Mouse (Mus musculus) liver, embryonic 14.5 days (tissue): ENCODE measurements around the gene Hepacam.

ENCODE experiments used
- CTCF ChIP-seq: IDR thresholded peaks from 2 replicates; pipeline ENCODE4 v1.5.1; 2016; ENCODE audit warnings: antibody characterized with exemption, low read depth, control low read depth
- EP300 ChIP-seq: IDR thresholded peaks from 2 replicates; pipeline ENCODE4 v1.6.1; 2016; ENCODE audit warnings: antibody characterized with exemption, low read depth

- TF ChIP-seq EP300: no peak
- TF ChIP-seq CTCF: no peak
Observed at GRCm38 (mm10) chr9:37432720-37433421, 65.7 kb downstream of the Hepacam start, which contains the start of gene Robo3.
